Mouse (Mus musculus) lung, adult 2 months (tissue): ENCODE measurements at regions not wholly inside any gene's neighbourhood (a gene's known extent, or its start where the extent isn't known, plus 50 kb on each side); places are given as distances from the start of the nearest gene placed in this dataset.
"Not testable (repeated sequence)": the region's sequence is repeated elsewhere in the genome, so short reads cannot be mapped to it uniquely, and the experiment has no call there.

ENCODE experiments used
- DNase-seq: peaks from one replicate; pipeline ENCODE4 v3.0.0; 2022
- H3K4me1 ChIP-seq: fragments of 200-500 bp; 2 replicates; pipeline ENCODE4 v1.6.1; 2011; ENCODE audit warnings: low read length; ENCODE audit not compliant: control insufficient read depth, insufficient read depth
- H3K4me3 ChIP-seq: fragments of 200-500 bp; replicated peaks from 2 replicates; pipeline ENCODE3; 2011; ENCODE audit warnings: low read depth, mild to moderate bottlenecking, control low read depth, low read length; ENCODE audit errors: extremely low read depth
- CTCF ChIP-seq: fragments of 200-500 bp; IDR thresholded peaks from 2 replicates; pipeline ENCODE4 v1.5.1; 2011; ENCODE audit warnings: mild to moderate bottlenecking, low read length, control low read depth; ENCODE audit not compliant: insufficient read depth
- POLR2A ChIP-seq: fragments of 200-500 bp; IDR thresholded peaks from 2 replicates; pipeline ENCODE4 v1.6.1; 2011; ENCODE audit warnings: low read depth, mild to moderate bottlenecking, control low read depth, low read length, borderline replicate concordance; ENCODE audit errors: extremely low read depth
- WGBS: fragments of 180-500 bp; shearing (Covaris S2); methylation state at CpG from one replicate; pipeline ENCODE4 v1.1.7; 2018; 5-methylcytosine and 5-hydroxymethylcytosine counted together

DNA sequence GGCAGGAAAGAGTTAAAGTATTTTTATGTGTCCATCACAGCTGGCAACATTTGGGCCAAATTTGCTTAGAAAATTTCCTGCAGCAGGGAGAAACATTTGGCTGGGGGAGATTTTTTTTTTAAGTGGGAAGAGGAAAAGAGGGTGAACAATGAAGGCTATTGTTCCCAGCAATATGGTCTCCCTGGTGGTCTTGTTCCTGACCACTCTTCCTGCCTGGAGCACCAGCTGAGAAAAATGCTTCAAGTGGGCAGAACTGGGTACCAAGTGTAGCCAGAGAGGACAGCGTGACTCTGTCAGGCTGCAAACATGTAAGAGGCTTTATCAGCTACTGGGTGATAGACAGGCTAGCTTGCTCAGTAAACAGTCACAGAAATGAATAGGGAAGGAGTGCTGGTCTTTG lies 194.3 kb upstream of the Palmd start:
- WGBS: 21% methylated on average over 1 of the region's 1 CpGs

GRCm38 (mm10) chr3:117160689-117161088 lies 191.9 kb upstream of the Palmd start:
- not testable (repeated sequence) for H3K4me3 ChIP-seq, H3K4me1 ChIP-seq, DNase-seq
- WGBS: 92% methylated on average over 3 of the region's 3 CpGs

More for the DNA sequence above, 194.3 kb upstream of the Palmd start:
- Histone ChIP-seq H3K4me3 (no peak overlapping the region), H3K4me1 (no peaks in the 10 kb centered on the region)
- DNase-seq: no peak
- TF ChIP-seq CTCF (no peak), POLR2A (no peak)

- WGBS: 90% methylated on average over 6 of the region's 6 CpGs
- Histone ChIP-seq H3K4me1 (no peaks in the 10 kb centered on the region), H3K4me3 (no peak overlapping the region)
- no peak for DNase-seq
- TF ChIP-seq CTCF (no peak), POLR2A (no peak)
These were observed 186.5 kb upstream of the Palmd start for GRCm38 (mm10) chr3:117155274-117155673.

DNA sequence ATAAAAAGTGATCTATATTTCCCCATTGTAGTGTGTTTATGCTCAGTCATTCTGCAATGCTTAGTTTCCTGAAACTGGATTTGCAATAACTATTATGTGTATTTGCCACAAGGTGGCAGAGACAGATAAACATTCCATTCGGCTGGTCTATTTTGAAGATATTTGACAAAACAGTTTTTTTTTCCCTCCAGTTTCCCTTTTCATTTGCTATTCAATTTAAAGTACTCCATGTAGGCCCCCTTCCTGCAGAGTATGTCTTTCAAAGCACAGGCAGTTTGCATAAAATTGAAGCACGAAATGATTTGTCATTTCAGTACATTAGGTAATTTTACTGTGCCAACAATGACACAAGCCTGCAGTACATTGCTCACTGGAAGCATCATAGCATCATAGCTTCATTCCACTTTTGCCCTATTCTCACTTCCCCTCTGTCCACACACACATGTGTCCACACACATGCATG lies 184.3 kb upstream of the Palmd start:
- WGBS: 44% methylated on average over 2 of the region's 2 CpGs
- no peak for DNase-seq
- no peak for TF ChIP-seq CTCF
- no peak for TF ChIP-seq POLR2A

GRCm38 (mm10) chr3:117152414-117152813 lies 183.6 kb upstream of the Palmd start:
- no peaks in the 10 kb centered on the region for H3K4me1 ChIP-seq
- TF ChIP-seq POLR2A: no peak
- no peak for TF ChIP-seq CTCF
- no peak overlapping the region for H3K4me3 ChIP-seq
- no peak for DNase-seq
- 82% methylated on average over 8 of the region's 8 CpGs for WGBS

More for the DNA sequence above, 184.3 kb upstream of the Palmd start:
- H3K4me3 ChIP-seq: no peak overlapping the region
- no peaks in the 10 kb centered on the region for H3K4me1 ChIP-seq

GRCm38 (mm10) chr3:117147414-117147813 lies 178.6 kb upstream of the Palmd start:
- WGBS: 88% methylated on average over 2 of the region's 2 CpGs
- no peaks in the 10 kb centered on the region for H3K4me1 ChIP-seq
- no peak for DNase-seq
- TF ChIP-seq CTCF (no peak), POLR2A (no peak)
- no peak overlapping the region for H3K4me3 ChIP-seq

- no peak for TF ChIP-seq CTCF
- no peak for TF ChIP-seq POLR2A
- Histone ChIP-seq H3K4me3 (no peak overlapping the region), H3K4me1 (no peaks in the 10 kb centered on the region)
- WGBS: 73% methylated on average over 2 of the region's 2 CpGs
- no peak for DNase-seq
These were observed 171.0 kb upstream of the Palmd start for GRCm38 (mm10) chr3:117139835-117140234.

GRCm38 (mm10) chr3:117138720-117139119 lies 169.9 kb upstream of the Palmd start:
- DNase-seq: no peak
- TF ChIP-seq POLR2A (no peak), CTCF (no peak)
- Histone ChIP-seq H3K4me1 (no peaks in the 10 kb centered on the region), H3K4me3 (no peak overlapping the region)
- 75% methylated on average over 7 of the region's 7 CpGs for WGBS

GRCm38 (mm10) chr3:117132897-117133296 lies 164.1 kb upstream of the Palmd start:
- Histone ChIP-seq H3K4me3 (no peak overlapping the region), H3K4me1 (no peaks in the 10 kb centered on the region)
- WGBS: 92% methylated on average over 4 of the region's 4 CpGs
- TF ChIP-seq POLR2A: no peak
- no peak for TF ChIP-seq CTCF
- DNase-seq: no peak

DNA sequence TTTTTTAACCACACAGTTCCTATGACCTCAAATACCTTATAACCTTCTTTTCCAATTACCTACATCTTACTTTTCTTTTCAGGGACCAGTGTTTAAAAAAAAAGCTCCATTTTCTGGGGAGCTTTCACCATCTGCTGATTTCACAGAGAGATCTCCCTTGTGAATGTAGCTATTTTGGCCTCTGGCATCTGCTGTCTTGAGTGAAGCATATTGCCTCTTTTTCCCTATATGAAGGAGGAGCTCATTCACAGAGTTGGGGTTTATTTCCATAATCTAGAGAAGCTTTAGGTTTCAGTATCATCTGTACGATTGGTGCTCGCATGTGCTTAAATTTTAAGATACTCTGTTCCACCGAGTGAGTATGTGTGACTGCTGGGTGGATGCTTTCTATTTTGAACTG lies 153.4 kb upstream of the Palmd start:
- DNase-seq: no peak
- TF ChIP-seq CTCF (no peak), POLR2A (no peak)
- Histone ChIP-seq H3K4me3 (no peak overlapping the region), H3K4me1 (no peaks in the 10 kb centered on the region)
- WGBS: 95% methylated on average over 3 of the region's 3 CpGs
